Mouse (Mus musculus): ENCODE measurements around the gene Ankmy2.

The Ankmy2 gene

DNA sequence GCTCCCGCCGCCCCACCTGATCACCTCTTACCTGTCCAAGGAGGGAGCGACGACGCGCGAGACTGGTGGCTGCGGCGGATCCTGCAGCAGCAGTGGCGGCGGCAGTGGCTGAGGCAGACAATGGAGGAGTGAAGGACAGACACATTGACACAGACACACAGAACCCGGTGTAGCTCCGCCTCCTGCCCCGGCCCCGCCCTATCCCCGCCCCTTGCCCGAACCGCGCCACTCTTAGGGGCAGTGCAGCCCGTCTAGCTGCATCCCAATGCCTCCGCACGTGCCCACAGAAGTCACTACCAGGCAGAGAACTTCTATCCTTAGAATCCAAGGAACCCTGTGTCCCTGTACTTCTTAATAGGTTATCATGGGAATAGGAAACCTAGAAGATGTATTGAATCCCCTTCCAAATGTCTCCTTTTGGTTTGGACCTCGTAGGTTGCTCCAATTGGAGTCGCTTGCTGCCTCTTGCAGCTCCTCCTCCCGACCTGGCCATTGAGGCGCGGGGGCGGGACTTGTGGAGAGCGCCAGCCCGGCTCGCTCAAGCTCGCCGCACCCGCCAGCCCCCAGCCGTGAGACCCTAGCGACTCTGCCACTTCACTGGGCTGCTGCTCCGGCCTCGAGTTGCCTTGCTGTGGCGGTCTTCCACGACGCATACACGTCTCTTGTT is at the start of gene Ankmy2:
Ankmy2 (plus strand) TSS at position 478 of the 667 bp plus-strand sequence.
- no peaks in the 10 kb centered on the region for H3K27me3 ChIP-seq (ENCODE audit: control insufficient read depth, insufficient read depth, low read length, poor library complexity, severe bottlenecking)
- peak; percentile 93 for DNase-seq (ENCODE audit: low read depth, low spot score)
- no peaks in the 10 kb centered on the region for H3K36me3 ChIP-seq (ENCODE audit: control insufficient read depth, insufficient read depth, low read length, poor library complexity, severe bottlenecking)

DNA sequence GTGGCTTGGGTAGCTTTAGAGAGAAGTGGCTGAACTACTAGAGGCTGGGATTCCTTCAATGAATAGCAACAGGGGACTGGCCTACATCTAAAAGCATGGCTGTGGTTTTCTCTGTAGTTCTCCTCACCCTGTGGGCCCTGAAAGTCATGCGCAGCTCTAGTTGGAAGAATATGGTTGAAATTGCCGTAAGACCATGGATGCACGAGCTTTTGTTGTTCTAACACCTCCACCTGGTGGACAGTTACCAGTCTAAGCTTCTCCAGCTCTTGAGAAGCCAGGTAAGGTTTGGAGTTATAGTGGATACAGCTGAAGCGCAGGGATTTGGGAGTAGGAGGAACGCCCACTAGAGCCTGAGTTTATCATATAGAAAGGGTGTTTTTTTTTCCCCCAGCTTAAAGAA is 48.5 kb upstream of the Ankmy2 start:
- peaks cover 6% of the 10 kb centered on the region for H3K36me3 ChIP-seq (ENCODE audit: control insufficient read depth, insufficient read depth, low read length, poor library complexity, severe bottlenecking)
- H3K27me3 ChIP-seq (ENCODE audit: control insufficient read depth, insufficient read depth, low read length, poor library complexity, severe bottlenecking) = no peaks in the 10 kb centered on the region
- DNase-seq (ENCODE audit: low read depth, low spot score) = peak; percentile 12

DNA sequence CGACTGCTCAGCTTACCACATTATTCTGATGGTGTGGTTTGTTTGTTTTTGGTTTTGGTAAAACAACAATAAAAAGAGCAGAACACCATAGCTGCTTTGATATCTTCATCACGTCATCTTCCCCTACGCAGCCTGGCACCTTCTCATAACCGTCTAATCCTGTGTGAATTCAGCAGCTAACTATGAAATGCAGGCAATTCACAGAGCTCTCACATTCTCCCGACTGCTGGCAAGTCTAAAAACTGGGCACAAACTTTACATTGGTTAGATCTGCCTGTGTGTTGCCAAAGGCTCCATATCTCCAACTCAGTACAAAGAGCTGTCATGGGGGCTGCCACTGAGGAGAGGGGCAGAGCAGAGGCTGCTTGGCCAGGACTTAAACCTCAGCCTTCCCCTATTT is 46.5 kb upstream of the Ankmy2 start:
- H3K27me3 ChIP-seq (ENCODE audit: control insufficient read depth, insufficient read depth, low read length, poor library complexity, severe bottlenecking) = no peaks in the 10 kb centered on the region
- no peak for DNase-seq (ENCODE audit: low read depth, low spot score)

DNA sequence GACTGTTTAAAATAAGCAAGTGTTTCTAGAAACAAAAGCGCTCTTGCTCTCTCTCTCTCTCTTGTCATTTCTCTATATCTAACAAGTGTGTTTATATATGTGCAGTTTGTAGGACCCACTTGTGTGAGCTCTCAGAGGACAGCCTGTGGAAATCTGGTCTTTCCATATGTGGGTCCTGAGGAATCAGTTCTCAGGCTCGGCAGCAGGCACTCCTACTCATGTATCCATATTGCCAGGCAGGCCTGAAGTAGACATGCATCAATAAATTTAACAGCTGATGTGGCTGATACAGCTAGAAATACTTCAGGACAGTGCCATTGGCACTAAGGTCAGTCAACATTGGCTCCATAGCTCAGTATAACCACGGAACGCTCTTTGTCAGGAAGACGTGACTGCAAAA is 45.8 kb upstream of the Ankmy2 start:
- peaks cover 6% of the 10 kb centered on the region; the same call in 1 of the 2 replicates for H3K36me3 ChIP-seq (ENCODE audit: control insufficient read depth, insufficient read depth, low read length, poor library complexity, severe bottlenecking)
- no peak for DNase-seq (ENCODE audit: low read depth, low spot score)
- H3K27me3 ChIP-seq (ENCODE audit: control insufficient read depth, insufficient read depth, low read length, poor library complexity, severe bottlenecking) = no peaks in the 10 kb centered on the region

More for the DNA sequence above, 46.5 kb upstream of the Ankmy2 start:
- H3K36me3 ChIP-seq (ENCODE audit: control insufficient read depth, insufficient read depth, low read length, poor library complexity, severe bottlenecking) = peaks cover 6% of the 10 kb centered on the region; the same call in 1 of the 2 replicates

DNA sequence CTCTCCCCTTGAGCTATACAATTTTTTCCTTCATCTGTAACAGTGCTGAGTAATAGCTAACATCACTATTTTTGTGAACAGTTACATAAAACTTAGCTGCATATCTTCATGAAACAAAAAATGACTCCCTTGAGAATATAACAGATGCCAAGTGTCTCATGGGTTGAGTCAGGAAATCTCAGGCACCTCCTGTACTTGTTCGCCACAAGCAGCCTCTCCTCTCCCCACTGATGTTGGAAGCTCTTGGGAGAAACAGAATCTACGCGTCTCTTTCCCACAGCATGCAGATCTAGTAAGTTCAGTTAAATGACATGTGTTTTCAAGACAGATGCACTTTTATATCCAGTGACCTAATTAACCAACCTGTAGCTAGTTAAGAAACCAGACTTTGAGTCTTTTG is 44.8 kb upstream of the Ankmy2 start:
- Histone ChIP-seq H3K36me3 (ENCODE audit: control insufficient read depth, insufficient read depth, low read length, poor library complexity, severe bottlenecking) (peaks cover 6% of the 10 kb centered on the region; the same call in 1 of the 2 replicates), H3K27me3 (ENCODE audit: control insufficient read depth, insufficient read depth, low read length, poor library complexity, severe bottlenecking) (no peaks in the 10 kb centered on the region)
- no peak for DNase-seq (ENCODE audit: low read depth, low spot score)

DNA sequence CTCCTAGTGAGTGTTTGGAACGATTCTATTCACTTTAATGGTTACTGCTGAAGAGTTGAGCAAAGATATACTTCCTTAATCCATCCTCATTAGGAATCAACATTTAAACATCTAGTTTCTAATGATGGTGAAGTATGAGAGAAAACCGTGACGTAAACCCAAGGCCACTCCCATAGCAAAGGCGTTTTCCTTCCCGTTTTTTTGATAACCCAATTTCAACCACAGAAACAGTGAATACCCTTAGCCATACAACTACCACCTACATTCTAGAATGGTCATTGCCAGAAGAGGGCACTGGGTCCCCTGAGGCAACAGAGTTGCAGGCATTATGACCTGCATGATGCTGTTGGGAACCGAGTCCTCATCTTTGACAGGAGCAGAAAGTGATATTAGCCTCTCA is 39.8 kb upstream of the Ankmy2 start:
- DNase-seq (ENCODE audit: low read depth, low spot score) = no peak
- Histone ChIP-seq H3K27me3 (ENCODE audit: control insufficient read depth, insufficient read depth, low read length, poor library complexity, severe bottlenecking) (no peaks in the 10 kb centered on the region), H3K36me3 (ENCODE audit: control insufficient read depth, insufficient read depth, low read length, poor library complexity, severe bottlenecking) (peaks cover 1% of the 10 kb centered on the region; the same call in 1 of the 2 replicates)

DNA sequence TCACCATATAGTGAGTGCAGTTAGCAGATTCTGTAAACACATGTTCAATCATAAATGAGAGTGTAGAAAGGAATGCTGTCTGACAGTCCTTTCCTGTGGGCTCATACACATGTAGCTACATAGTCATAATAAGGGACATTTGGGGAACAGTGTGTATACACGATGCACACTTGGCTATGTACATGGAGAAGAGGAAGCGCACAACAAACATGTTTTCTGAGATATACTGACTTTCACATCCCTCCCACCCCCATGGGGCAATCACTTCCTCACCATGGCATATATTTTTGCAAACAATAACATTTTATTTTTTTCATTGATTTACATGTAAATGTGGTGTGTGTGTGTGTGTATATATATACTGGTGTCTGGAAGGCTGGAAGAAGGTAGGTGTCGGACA is 37.7 kb upstream of the Ankmy2 start:
- H3K36me3 ChIP-seq (ENCODE audit: control insufficient read depth, insufficient read depth, low read length, poor library complexity, severe bottlenecking) = no peaks in the 10 kb centered on the region; the same call in 1 of the 2 replicates
- DNase-seq (ENCODE audit: low read depth, low spot score) = no peak
- H3K27me3 ChIP-seq (ENCODE audit: control insufficient read depth, insufficient read depth, low read length, poor library complexity, severe bottlenecking) = no peaks in the 10 kb centered on the region

DNA sequence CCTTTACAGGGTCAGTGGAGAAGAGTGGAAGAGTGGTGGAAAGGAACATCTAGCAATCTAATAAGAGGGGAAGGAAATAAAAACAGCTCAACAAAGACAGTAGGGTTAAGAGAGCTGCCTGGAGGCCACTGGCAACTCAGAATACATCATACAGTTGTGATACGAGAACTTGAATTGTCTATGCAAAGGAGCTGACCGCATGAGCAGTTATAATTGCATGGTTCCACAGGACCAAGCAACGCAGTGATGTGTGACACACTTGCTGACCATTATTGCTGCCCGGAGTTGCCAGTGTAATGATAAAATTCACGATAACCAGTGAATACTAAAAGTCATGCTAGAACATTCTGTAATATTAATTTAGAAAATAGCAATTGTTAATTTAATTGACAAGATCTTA is 30.9 kb upstream of the Ankmy2 start:
- no peaks in the 10 kb centered on the region; the same call in 1 of the 2 replicates for H3K36me3 ChIP-seq (ENCODE audit: control insufficient read depth, insufficient read depth, low read length, poor library complexity, severe bottlenecking)
- no peaks in the 10 kb centered on the region for H3K27me3 ChIP-seq (ENCODE audit: control insufficient read depth, insufficient read depth, low read length, poor library complexity, severe bottlenecking)
- no peak for DNase-seq (ENCODE audit: low read depth, low spot score)

DNA sequence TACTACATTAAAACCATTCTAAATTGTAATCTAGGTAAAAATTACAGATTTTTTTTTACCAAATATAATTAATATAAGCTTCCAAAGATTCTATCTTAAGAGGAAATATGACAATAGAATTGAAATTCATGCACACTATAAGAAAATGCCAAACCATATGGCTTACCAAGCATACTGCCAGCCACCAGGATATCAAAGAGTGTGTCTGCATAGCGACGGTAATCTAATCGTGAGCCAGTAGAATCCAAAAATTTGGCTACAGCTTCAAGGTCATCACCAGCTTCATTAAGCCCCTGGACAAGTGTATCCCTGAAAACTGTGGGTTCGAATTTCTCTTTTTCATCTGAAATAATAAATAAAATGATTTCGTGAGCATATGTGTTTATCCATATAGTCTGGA is 27.1 kb upstream of the Ankmy2 start:
- DNase-seq (ENCODE audit: low read depth, low spot score) = no peak
- no peaks in the 10 kb centered on the region; the same call in 1 of the 2 replicates for H3K36me3 ChIP-seq (ENCODE audit: control insufficient read depth, insufficient read depth, low read length, poor library complexity, severe bottlenecking)

DNA sequence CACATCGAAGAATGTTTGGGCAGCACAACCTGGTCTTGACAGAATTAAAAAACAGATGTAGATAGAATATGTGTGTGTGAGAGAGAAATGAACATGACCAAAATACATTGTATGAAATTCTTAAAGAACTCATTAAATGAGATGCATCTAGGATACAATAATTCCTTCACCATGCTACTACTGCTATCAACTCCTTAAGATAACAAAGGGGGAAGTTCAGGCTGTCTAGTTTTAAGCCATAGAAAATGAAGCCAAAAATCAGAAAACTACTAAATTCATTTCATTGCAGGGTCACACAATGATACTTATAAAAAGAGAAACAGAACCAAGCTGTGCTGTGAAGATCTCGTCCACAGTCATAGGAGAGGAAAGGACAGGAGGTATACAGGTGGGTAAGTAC is 24.7 kb upstream of the Ankmy2 start:
- DNase-seq (ENCODE audit: low read depth, low spot score) = no peak
- H3K36me3 ChIP-seq (ENCODE audit: control insufficient read depth, insufficient read depth, low read length, poor library complexity, severe bottlenecking) = no peaks in the 10 kb centered on the region; the same call in 1 of the 2 replicates
- no peaks in the 10 kb centered on the region for H3K27me3 ChIP-seq (ENCODE audit: control insufficient read depth, insufficient read depth, low read length, poor library complexity, severe bottlenecking)

More for the DNA sequence above, 27.1 kb upstream of the Ankmy2 start:
- H3K27me3 ChIP-seq (ENCODE audit: control insufficient read depth, insufficient read depth, low read length, poor library complexity, severe bottlenecking) = no peaks in the 10 kb centered on the region

DNA sequence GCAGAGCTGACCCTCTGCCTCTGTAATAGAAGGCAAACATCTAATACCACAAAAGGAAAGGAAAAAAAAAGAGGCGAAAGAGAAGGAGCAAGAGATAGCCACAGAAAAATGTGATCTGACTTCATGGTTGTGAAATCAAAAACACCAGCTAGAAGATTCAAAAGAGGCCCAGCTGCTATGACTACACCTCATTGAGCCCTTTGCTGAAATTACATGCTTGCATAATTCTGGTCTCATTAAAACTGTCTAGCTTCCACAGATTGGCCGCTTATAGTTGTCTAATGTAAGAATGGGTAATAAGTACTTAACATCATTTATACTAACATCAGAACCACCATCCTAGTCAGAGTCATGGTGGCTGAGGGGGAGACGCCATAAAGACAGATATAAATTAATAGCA is 24.2 kb upstream of the Ankmy2 start:
- Histone ChIP-seq H3K36me3 (ENCODE audit: control insufficient read depth, insufficient read depth, low read length, poor library complexity, severe bottlenecking) (no peaks in the 10 kb centered on the region; the same call in 1 of the 2 replicates), H3K27me3 (ENCODE audit: control insufficient read depth, insufficient read depth, low read length, poor library complexity, severe bottlenecking) (no peaks in the 10 kb centered on the region)
- DNase-seq (ENCODE audit: low read depth, low spot score) = no peak

DNA sequence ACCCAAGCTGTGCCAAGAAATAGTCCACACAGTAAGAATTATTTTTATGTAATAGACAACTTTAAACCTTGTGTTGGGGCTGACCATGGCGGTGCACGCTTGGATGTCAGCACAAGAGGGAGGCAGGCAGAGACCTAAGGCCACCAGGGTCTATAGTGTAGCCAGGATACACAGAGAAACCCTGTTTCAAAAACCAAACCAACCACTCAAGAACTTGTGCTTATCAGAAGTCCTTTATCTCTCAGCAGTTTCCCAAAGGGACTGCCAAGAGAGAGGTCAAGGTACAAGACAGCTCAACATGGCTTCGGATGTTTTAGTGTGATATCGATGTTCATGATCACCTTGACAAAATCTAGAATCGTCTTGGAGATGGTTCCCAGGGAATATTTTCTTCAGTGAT is 23.4 kb upstream of the Ankmy2 start:
- H3K36me3 ChIP-seq (ENCODE audit: control insufficient read depth, insufficient read depth, low read length, poor library complexity, severe bottlenecking) = no peaks in the 10 kb centered on the region; the same call in 1 of the 2 replicates
- DNase-seq (ENCODE audit: low read depth, low spot score) = no peak
- no peaks in the 10 kb centered on the region for H3K27me3 ChIP-seq (ENCODE audit: control insufficient read depth, insufficient read depth, low read length, poor library complexity, severe bottlenecking)

DNA sequence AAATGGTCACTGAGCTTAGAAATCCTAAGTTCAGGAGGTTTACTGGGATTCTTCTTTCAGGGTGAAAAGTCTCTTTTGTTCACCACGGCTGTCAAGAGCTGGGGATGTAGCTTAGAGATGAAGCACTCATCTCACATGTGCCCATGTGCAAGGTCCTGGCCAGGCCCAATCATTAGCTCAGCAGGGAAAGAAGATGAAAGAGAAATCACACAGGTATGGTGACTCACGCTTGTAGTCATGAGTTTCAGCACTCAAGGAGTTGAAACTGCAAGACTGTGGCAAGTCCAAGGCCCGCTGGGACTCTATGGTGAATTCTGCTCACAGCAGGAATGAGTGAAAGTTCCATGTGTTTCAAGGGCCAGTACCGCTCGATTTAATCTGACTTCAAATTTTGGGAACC is 22.8 kb upstream of the Ankmy2 start:
- no peak for DNase-seq (ENCODE audit: low read depth, low spot score)
- Histone ChIP-seq H3K27me3 (ENCODE audit: control insufficient read depth, insufficient read depth, low read length, poor library complexity, severe bottlenecking) (no peaks in the 10 kb centered on the region), H3K36me3 (ENCODE audit: control insufficient read depth, insufficient read depth, low read length, poor library complexity, severe bottlenecking) (no peaks in the 10 kb centered on the region; the same call in 1 of the 2 replicates)

DNA sequence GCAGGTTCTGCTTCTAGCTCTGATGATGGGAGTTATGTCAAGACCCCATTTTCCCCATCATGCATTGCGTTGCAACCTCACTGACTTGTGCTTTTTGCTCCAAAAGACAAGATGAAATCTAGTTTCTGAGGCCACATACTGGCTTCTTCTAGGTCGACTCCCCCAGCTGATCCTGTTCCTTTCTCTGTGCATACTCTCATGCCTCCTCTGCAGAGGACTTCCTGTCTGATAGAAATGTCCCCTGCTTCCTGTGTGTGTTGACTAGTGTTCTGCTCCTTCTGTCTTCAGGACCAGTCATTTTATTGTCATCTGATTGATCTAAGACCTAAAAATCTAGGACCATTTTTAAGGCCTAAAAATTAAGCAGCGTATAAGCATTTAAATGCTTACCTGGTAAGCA is 21.5 kb upstream of the Ankmy2 start:
- Histone ChIP-seq H3K27me3 (ENCODE audit: control insufficient read depth, insufficient read depth, low read length, poor library complexity, severe bottlenecking) (no peaks in the 10 kb centered on the region), H3K36me3 (ENCODE audit: control insufficient read depth, insufficient read depth, low read length, poor library complexity, severe bottlenecking) (no peaks in the 10 kb centered on the region)
- DNase-seq (ENCODE audit: low read depth, low spot score) = peak; percentile 10

DNA sequence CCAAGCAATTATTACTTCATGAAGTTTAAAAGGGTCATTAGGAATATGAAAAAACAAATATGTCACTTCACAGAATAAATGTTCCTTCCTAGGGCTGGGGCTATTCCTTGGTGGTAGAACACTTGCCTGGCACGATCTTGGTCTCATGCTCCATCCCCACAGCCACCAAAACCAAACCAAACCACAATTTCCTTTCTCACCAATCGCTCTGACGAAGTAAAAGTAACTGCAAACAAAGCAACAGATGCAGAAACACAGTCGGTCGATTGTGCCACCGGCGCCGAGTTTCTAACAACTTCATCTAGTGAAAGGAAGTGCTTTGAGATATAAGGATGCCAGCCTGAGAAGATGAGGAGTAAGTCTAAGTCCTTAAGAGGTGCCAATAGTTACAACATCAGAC is 20.6 kb upstream of the Ankmy2 start:
- DNase-seq (ENCODE audit: low read depth, low spot score) = peak; percentile 25
- no peaks in the 10 kb centered on the region for H3K27me3 ChIP-seq (ENCODE audit: control insufficient read depth, insufficient read depth, low read length, poor library complexity, severe bottlenecking)
- H3K36me3 ChIP-seq (ENCODE audit: control insufficient read depth, insufficient read depth, low read length, poor library complexity, severe bottlenecking) = no peaks in the 10 kb centered on the region

DNA sequence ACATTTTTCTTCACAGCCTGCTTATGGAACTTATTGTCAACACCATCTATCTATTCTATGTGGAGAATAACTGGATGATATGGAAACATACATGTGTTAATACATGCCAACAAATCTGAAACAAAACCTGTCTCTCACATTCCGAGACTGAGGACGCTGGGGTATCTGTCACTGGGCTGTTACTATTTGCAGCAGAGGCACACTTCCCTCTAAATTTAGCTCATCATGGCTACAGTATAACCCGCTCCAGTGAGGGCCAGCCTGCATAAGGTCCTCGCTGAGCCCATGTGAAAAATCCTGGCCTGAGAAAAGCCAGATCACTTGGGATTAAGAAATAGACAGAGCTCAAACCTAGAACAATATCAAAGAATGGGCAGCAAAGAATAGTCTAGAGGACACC is 19.7 kb upstream of the Ankmy2 start:
- DNase-seq (ENCODE audit: low read depth, low spot score) = no peak
- Histone ChIP-seq H3K36me3 (ENCODE audit: control insufficient read depth, insufficient read depth, low read length, poor library complexity, severe bottlenecking) (no peaks in the 10 kb centered on the region), H3K27me3 (ENCODE audit: control insufficient read depth, insufficient read depth, low read length, poor library complexity, severe bottlenecking) (no peaks in the 10 kb centered on the region)
